Mouse (Mus musculus) limb, embryonic 12.5 days (tissue): ENCODE results near the gene Nod1. TPM values are rescaled to one million over a fixed set of nuclear protein-coding genes. Genes with fewer than 3 reads are reported as not detected.
A peak's percentile ranks its signal among the peaks of the same experiment; 100 is the strongest.

Experiments
- ATAC-seq: fragments of 200-750 bp; cut with Nextera tagmentation; 2 replicates; pipeline ENCODE4 v1.8.0; 2017; ENCODE audit warnings: low read depth, moderate TSS enrichment; ENCODE audit not compliant: insufficient number of reproducible peaks, insufficient read depth, low FRiP score, low TSS enrichment
- H3K27ac ChIP-seq: fragments of 300-500 bp; sonication (generic); 2 replicates; pipeline ENCODE4 v1.5.1; 2016; ENCODE audit warnings: mild to moderate bottlenecking, moderate library complexity
- H3K27me3 ChIP-seq: fragments of 300-500 bp; sonication (generic); 2 replicates; pipeline ENCODE4 v1.6.1; 2016; ENCODE audit warnings: mild to moderate bottlenecking, moderate library complexity
- H3K36me3 ChIP-seq: fragments of 300-500 bp; sonication (generic); 2 replicates; pipeline ENCODE4 v1.6.1; 2016; ENCODE audit warnings: mild to moderate bottlenecking, moderate library complexity
- H3K4me1 ChIP-seq: fragments of 300-500 bp; sonication (generic); replicated peaks from 2 replicates; pipeline ENCODE4 v1.6.1; 2016
- H3K4me2 ChIP-seq: fragments of 300-500 bp; sonication (generic); 2 replicates; pipeline ENCODE4 v1.6.1; 2016; ENCODE audit warnings: mild to moderate bottlenecking, moderate library complexity
- H3K4me3 ChIP-seq: fragments of 300-500 bp; sonication (generic); replicated peaks from 2 replicates; pipeline ENCODE4 v1.5.1; 2016; ENCODE audit warnings: mild to moderate bottlenecking
- H3K9ac ChIP-seq: fragments of 300-500 bp; sonication (generic); replicated peaks from 2 replicates; pipeline ENCODE4 v1.6.1; 2016; ENCODE audit warnings: mild to moderate bottlenecking, moderate library complexity
- H3K9me3 ChIP-seq: fragments of 300-500 bp; sonication (generic); 2 replicates; pipeline ENCODE4 v1.6.1; 2016; ENCODE audit warnings: mild to moderate bottlenecking, moderate library complexity
- WGBS: fragments of 180-500 bp; shearing (Covaris S2); methylation state at CpG from one replicate; pipeline ENCODE4 v1.1.7; 2016; 5-methylcytosine and 5-hydroxymethylcytosine counted together
- polyA plus RNA-seq: library from polyadenylated mRNA; unstranded; fragments of >200 nt; fragmentation: Nextera tagmentation; extraction: Ambion mirVana; gene quantifications from 2 replicates; pipeline ENCODE4 v1.2.1, GENCODE M21; 2016

Gene Nod1
- 3.6 and 3.8 TPM in 2 replicates for polyA plus RNA-seq

DNA sequence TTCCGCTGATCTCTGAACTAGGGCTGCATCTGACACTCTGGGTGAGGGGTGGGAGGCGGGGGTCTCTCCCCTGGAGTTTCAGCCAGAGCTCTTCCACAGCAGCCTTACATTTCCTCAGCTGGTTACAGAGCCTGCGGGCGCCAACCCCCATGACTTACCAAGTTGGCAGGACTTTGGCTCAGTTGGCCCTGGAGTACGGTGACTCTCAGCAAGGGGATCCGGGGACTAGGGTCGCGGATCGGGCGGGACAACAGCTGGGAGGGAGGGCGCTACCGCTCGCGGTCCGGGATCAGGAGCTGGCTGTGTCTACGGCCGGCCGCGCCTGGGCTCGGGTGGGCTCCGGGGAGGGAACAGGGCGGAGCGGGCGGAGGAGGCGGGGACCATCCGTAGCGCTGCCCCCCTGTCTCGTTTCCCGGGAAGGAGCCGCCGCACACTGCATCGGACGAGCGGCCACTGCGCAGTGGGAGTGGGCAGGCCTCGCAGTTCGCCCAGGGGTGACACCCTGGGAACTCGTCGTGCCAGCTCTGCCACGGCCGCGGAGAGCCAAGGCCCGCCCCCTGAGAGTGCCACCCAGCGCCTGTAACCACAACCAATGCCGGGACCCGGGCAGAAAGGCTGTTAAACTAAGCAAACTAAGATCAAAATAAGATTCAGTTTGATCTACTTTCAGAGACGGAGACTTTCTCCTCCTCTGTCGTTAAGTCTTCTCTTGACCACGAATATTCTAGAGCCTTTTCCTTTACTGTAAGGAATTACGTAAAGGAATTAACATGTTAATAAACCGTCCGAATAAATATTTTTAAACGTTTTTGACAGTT lies at the start of gene Nod1:
Gene Nod1, minus strand, starts transcription at position 502 of the 818 bp plus-strand sequence.
- Histone ChIP-seq H3K27ac (peak within 1 kb of the TSS; percentile 56; the same call in 1 of the 2 replicates), H3K4me3 (peak within 1 kb of the TSS; percentile 63)

DNA sequence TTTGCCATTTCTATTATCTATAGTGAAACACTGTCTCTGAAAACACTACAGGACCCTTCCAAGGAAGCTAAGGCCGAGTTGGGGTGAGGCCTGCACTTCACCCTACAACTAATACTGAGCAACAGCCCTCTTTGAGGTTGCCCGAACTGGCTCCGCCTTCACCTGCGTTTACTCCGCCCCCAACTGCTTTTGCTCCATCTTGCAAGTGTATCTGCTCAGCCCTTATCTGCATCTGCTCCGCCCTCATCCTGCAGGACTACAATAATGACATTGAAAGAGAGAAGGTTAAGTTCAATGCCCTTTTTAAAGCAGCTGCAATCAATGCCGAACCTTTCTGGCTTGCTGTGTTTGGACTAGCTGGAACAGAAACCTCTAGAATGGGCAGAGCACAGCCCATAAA lies 49.4 kb upstream of the Nod1 start:
- Histone ChIP-seq H3K36me3 (no peaks in the 10 kb centered on the region), H3K9ac (no peak overlapping the region), H3K4me1 (no peaks in the 10 kb centered on the region), H3K27me3 (peaks cover 5% of the 10 kb centered on the region; the same call in 1 of the 2 replicates), H3K4me3 (no peak overlapping the region), H3K9me3 (no peaks in the 10 kb centered on the region), H3K4me2 (no peak overlapping the region), H3K27ac (no peak overlapping the region)
- ATAC-seq, result no peak
- 86% methylated on average over 7 of the region's 7 CpGs for WGBS

More for the DNA sequence above, at the start of gene Nod1:
- H3K9ac ChIP-seq, result peak within 1 kb of the TSS; percentile 74
- no peaks in the 10 kb centered on the region for H3K9me3 ChIP-seq
- peak; percentile 80 for ATAC-seq
- H3K36me3 ChIP-seq, result no peaks in the 10 kb centered on the region
- peaks cover 15% of the 10 kb centered on the region for H3K4me1 ChIP-seq
- 3% methylated on average over 49 of the region's 53 CpGs for WGBS
- peaks cover 34% of the 10 kb centered on the region for H3K27me3 ChIP-seq
- H3K4me2 ChIP-seq, result peak within 1 kb of the TSS; percentile 78

DNA sequence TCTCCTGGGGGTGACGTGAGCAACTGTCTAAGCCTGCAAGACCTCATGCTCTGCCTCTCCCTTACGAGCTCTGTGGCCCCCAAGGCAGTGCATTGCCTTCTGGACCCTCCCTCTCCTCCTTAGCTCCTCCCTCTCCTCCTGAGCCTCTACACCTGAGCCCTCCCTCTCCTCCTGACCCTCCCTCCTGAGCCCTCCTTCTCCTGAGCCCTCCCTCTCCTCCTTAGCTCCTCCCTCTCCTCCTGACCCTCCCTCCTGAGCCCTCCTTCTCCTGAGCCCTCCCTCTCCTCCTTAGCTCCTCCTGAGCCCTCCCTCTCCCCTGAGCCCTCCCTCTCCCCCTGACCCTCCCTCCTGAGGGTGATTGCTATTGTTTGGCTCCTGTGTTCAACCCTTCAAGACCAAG lies 46.0 kb upstream of the Nod1 start:
- Histone ChIP-seq H3K36me3 (no peaks in the 10 kb centered on the region), H3K4me3 (no peak overlapping the region), H3K4me2 (no peak overlapping the region), H3K9ac (no peak overlapping the region), H3K4me1 (no peaks in the 10 kb centered on the region), H3K9me3 (no peaks in the 10 kb centered on the region; the same call in 1 of the 2 replicates), H3K27ac (no peak overlapping the region), H3K27me3 (peaks cover 5% of the 10 kb centered on the region; the same call in 1 of the 2 replicates)
- ATAC-seq, result peak; percentile 37; the same call in 1 of the 2 replicates
- WGBS, result 68% methylated on average over 2 of the region's 2 CpGs

GRCm38 (mm10) chr6:55016710-55017583 lies 44.5 kb upstream of the Nod1 start:
- 28% methylated on average over 15 of the region's 15 CpGs for WGBS
- Histone ChIP-seq H3K36me3 (no peaks in the 10 kb centered on the region), H3K4me2 (no peak overlapping the region), H3K4me1 (no peaks in the 10 kb centered on the region), H3K27ac (no peak overlapping the region), H3K9ac (no peak overlapping the region), H3K27me3 (peaks cover 5% of the 10 kb centered on the region; the same call in 1 of the 2 replicates), H3K9me3 (no peaks in the 10 kb centered on the region; the same call in 1 of the 2 replicates), H3K4me3 (no peak overlapping the region)
- 0 out of 2 replicates have a peak, but pooled peaks have one; percentile 40 for ATAC-seq

DNA sequence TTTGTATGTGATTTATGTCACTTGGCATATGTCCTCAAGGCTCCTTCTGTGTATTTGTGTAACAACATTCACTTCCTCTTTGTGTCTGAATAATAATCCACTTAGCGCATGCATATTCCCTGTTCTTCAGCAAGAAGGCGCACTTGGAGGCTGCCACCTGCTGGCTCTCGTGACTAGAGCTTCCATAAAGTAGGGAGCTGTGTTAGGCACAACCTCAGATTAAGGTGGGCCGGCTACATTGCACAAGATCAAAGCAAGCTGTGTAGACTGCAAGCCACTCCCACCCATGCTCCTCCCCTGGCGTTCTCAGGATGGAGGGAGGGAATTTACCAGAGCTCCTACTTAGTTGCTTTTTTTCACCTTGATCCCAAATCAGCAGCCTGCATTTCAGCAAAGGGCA lies 43.8 kb upstream of the Nod1 start:
- Histone ChIP-seq H3K4me3 (no peak overlapping the region), H3K27me3 (peaks cover 5% of the 10 kb centered on the region; the same call in 1 of the 2 replicates), H3K36me3 (no peaks in the 10 kb centered on the region), H3K4me1 (no peaks in the 10 kb centered on the region), H3K9ac (no peak overlapping the region), H3K4me2 (no peak overlapping the region), H3K27ac (no peak overlapping the region), H3K9me3 (no peaks in the 10 kb centered on the region; the same call in 1 of the 2 replicates)
- no peak for ATAC-seq
- 17% methylated on average over 5 of the region's 5 CpGs for WGBS

GRCm38 (mm10) chr6:55014184-55014583 lies 41.8 kb upstream of the Nod1 start:
- Histone ChIP-seq H3K4me1 (0 out of 2 replicates have a peak, but pooled peaks cover 3% of the 10 kb centered on the region), H3K27ac (no peak overlapping the region), H3K36me3 (no peaks in the 10 kb centered on the region), H3K4me3 (no peak overlapping the region), H3K9me3 (no peaks in the 10 kb centered on the region; the same call in 1 of the 2 replicates), H3K9ac (no peak overlapping the region), H3K27me3 (peaks cover 8% of the 10 kb centered on the region), H3K4me2 (no peak overlapping the region)
- no peak for ATAC-seq
- 93% methylated on average over 3 of the region's 3 CpGs for WGBS

GRCm38 (mm10) chr6:55012516-55012915 lies 40.1 kb upstream of the Nod1 start:
- Histone ChIP-seq H3K9me3 (no peaks in the 10 kb centered on the region; the same call in 1 of the 2 replicates), H3K36me3 (no peaks in the 10 kb centered on the region), H3K4me1 (0 out of 2 replicates have a peak, but pooled peaks cover 3% of the 10 kb centered on the region), H3K9ac (no peak overlapping the region), H3K27ac (no peak overlapping the region), H3K4me3 (no peak overlapping the region), H3K4me2 (no peak overlapping the region), H3K27me3 (peaks cover 4% of the 10 kb centered on the region)
- ATAC-seq, result no peak
- 84% methylated on average over 7 of the region's 7 CpGs for WGBS

- ATAC-seq, result no peak
- Histone ChIP-seq H3K9me3 (no peaks in the 10 kb centered on the region; the same call in 1 of the 2 replicates), H3K4me1 (0 out of 2 replicates have a peak, but pooled peaks cover 3% of the 10 kb centered on the region), H3K27ac (peak overlapping the region; percentile 95), H3K36me3 (no peaks in the 10 kb centered on the region), H3K9ac (0 out of 2 replicates have a peak overlapping the region, but pooled peaks have one; percentile 12), H3K4me2 (peak overlapping the region; percentile 44), H3K27me3 (peaks cover 4% of the 10 kb centered on the region), H3K4me3 (peak overlapping the region; percentile 24)
- WGBS, result 70% methylated on average over 4 of the region's 4 CpGs
Measured at GRCm38 (mm10) chr6:55010330-55011091, 38.1 kb upstream of the Nod1 start.

- H3K9me3 ChIP-seq, result no peaks in the 10 kb centered on the region; the same call in 1 of the 2 replicates
- peaks cover 4% of the 10 kb centered on the region for H3K27me3 ChIP-seq
- H3K4me2 ChIP-seq, result peak overlapping the region; percentile 44
Measured at GRCm38 (mm10) chr6:55009391-55010230, 37.2 kb upstream of the Nod1 start.

More at GRCm38 (mm10) chr6:55009391-55010230, 37.2 kb upstream of the Nod1 start:
- 37% methylated on average over 16 of the region's 16 CpGs for WGBS
- peak overlapping the region; percentile 95 for H3K27ac ChIP-seq
- ATAC-seq, result peak; percentile 78
- H3K36me3 ChIP-seq, result no peaks in the 10 kb centered on the region
- H3K4me1 ChIP-seq, result 0 out of 2 replicates have a peak, but pooled peaks cover 3% of the 10 kb centered on the region
- 0 out of 2 replicates have a peak overlapping the region, but pooled peaks have one; percentile 12 for H3K9ac ChIP-seq
- H3K4me3 ChIP-seq, result peak overlapping the region; percentile 24
